Mouse (Mus musculus) embryonic facial prominence, embryonic 13.5 days (tissue): ENCODE results near the gene Sh3gl3. TPM values are rescaled to one million over a fixed set of nuclear protein-coding genes. Genes with fewer than 3 reads are reported as not detected.

ENCODE experiments used
- ATAC-seq: fragments of 200-750 bp; cut with Nextera tagmentation; 2 replicates; pipeline ENCODE4 v1.8.0; 2017; ENCODE audit warnings: low read depth; ENCODE audit not compliant: insufficient number of reproducible peaks, insufficient read depth, low FRiP score, low TSS enrichment
- H3K27ac ChIP-seq: fragments of 300-500 bp; sonication (generic); 2 replicates; pipeline ENCODE4 v1.5.1; 2015; ENCODE audit warnings: moderate library complexity, mild to moderate bottlenecking, inconsistent platforms
- H3K27me3 ChIP-seq: fragments of 300-500 bp; sonication (generic); 2 replicates; pipeline ENCODE4 v1.6.1; 2015; ENCODE audit warnings: mild to moderate bottlenecking, inconsistent platforms
- H3K36me3 ChIP-seq: fragments of 300-500 bp; sonication (generic); 2 replicates; pipeline ENCODE4 v1.6.1; 2015; ENCODE audit warnings: mild to moderate bottlenecking, inconsistent platforms
- H3K4me1 ChIP-seq: fragments of 300-500 bp; sonication (generic); 2 replicates; pipeline ENCODE4 v1.6.1; 2015; ENCODE audit warnings: inconsistent platforms
- H3K4me2 ChIP-seq: fragments of 300-500 bp; sonication (generic); 2 replicates; pipeline ENCODE4 v1.6.1; 2015; ENCODE audit warnings: moderate library complexity, mild to moderate bottlenecking, inconsistent platforms
- H3K4me3 ChIP-seq: fragments of 300-500 bp; sonication (generic); 2 replicates; pipeline ENCODE4 v1.5.1; 2015; ENCODE audit warnings: mild to moderate bottlenecking, inconsistent platforms
- H3K9ac ChIP-seq: fragments of 300-500 bp; sonication (generic); 2 replicates; pipeline ENCODE4 v1.6.1; 2015; ENCODE audit warnings: mild to moderate bottlenecking, inconsistent platforms
- H3K9me3 ChIP-seq: fragments of 300-500 bp; sonication (generic); 2 replicates; pipeline ENCODE4 v1.6.1; 2016; ENCODE audit warnings: inconsistent platforms
- WGBS: fragments of 180-500 bp; shearing (Covaris S2); methylation state at CpG from one replicate; pipeline ENCODE4 v1.1.7; 2015; ENCODE audit warnings: mixed read lengths; 5-methylcytosine and 5-hydroxymethylcytosine counted together
- polyA plus RNA-seq: library from polyadenylated mRNA; unstranded; fragments of >200 nt; fragmentation: Nextera tagmentation; extraction: Ambion mirVana; gene quantifications from 2 replicates; pipeline ENCODE4 v1.2.1, GENCODE M21; 2015

Sh3gl3 gene
- polyA plus RNA-seq, 1 experiment from 2014 or later, result 31.3 TPM

- Histone ChIP-seq H3K4me1 (peaks cover 28% of the 10 kb centered on the region), H3K4me3 (no peak overlapping the region), H3K36me3 (no peaks in the 10 kb centered on the region), H3K4me2 (no peak overlapping the region), H3K27me3 (no peaks in the 10 kb centered on the region), H3K27ac (peak overlapping the region; percentile 22; the same call in 1 of the 2 replicates), H3K9ac (no peak overlapping the region), H3K9me3 (no peaks in the 10 kb centered on the region)
- 47% methylated on average over 7 of the region's 7 CpGs for WGBS
- no peak for ATAC-seq
Measured at GRCm38 (mm10) chr7:82203111-82203510, 29.5 kb downstream of the Sh3gl3 start.

DNA sequence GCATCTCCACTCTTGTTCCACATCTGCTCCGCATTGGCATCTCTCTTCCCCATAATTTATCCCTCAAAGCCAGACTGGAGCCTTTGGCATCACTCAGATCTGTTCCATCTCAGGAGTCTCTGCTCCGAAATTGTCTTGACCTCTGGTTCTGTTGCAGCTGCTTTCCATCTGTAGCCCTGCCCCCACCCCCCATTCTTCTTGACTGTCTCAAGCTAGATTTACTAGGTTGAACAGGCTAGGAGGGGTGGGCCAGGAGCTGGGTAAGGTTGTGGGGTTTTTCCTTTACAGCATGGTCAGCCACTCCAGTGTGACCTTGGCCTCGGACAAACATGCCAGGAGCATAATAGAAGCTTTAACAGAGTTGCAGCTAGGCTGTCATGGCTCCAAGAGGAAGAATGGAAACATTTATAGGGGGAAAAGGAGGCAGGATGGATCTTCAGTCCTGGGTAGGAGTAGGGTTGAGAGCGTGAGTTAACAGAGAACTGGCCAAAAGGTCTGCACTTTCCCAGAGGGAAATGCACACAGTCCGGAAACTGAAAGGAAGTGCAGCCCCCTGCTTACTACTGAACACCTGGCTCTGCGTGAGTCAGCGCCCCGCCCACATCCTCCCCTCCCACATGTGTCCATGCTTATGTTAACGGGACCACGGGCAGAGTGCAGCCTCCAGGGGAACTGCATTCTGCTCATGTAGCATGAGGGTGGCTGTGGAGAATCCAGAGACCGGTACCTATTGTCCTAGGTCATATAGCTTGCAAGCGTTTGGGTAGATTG, 30.6 kb downstream of the Sh3gl3 start:
- Histone ChIP-seq H3K4me3 (no peak overlapping the region), H3K4me2 (peak overlapping the region; percentile 18; the same call in 1 of the 2 replicates), H3K36me3 (no peaks in the 10 kb centered on the region), H3K9me3 (no peaks in the 10 kb centered on the region), H3K9ac (no peak overlapping the region), H3K27ac (peak overlapping the region; percentile 64), H3K4me1 (peaks cover 24% of the 10 kb centered on the region), H3K27me3 (no peaks in the 10 kb centered on the region)
- ATAC-seq, result no peak; the same call in 1 of the 2 replicates
- 35% methylated on average over 12 of the region's 12 CpGs for whole genome bisulfite sequencing

DNA sequence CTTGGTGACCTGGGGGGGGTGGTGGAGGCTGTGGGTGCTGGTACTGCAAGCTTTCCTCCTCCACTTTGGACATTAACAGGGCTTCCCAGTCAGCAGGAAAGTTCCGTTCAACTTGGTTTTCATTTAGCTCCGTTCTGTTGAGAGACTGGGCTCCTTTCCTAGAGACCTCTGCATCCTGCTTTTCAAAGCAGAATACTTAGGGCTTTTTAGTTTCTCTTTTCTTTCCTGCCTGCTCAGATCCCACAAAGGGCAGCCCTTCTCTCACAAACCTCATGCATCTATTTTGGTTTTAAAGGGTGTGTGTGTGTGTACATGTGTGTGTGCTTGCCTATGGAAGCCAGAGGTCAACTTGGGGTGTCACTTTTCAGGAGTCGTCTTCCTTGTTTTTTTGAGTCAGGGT, 31.3 kb downstream of the Sh3gl3 start:
- Histone ChIP-seq H3K4me3 (no peak overlapping the region), H3K4me1 (peaks cover 24% of the 10 kb centered on the region), H3K4me2 (no peak overlapping the region), H3K9me3 (no peaks in the 10 kb centered on the region), H3K27me3 (no peaks in the 10 kb centered on the region), H3K27ac (0 out of 2 replicates have a peak overlapping the region, but pooled peaks have one; percentile 64), H3K36me3 (no peaks in the 10 kb centered on the region), H3K9ac (no peak overlapping the region)
- ATAC-seq, result no peak
- 77% methylated on average over 3 of the region's 3 CpGs for WGBS

DNA sequence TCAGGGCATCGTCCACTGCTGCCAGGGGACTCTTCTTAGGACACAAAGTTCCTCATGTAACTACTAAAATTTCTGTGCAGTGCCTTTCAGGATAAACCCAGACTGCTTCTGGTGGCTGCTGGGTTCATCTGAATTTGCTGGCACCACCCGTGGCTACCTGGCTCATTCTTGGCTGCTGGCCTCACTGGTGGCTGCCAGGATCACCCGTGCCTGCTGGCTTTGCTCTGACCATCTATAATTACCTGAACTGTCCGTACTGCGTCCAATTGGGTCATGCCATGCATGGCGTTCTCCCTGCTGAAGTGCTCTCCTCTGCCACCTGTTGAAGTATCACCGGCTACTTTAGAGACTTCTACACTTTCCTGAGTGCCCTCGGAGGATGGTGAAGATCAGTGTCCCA, 33.1 kb downstream of the Sh3gl3 start:
- H3K4me1 ChIP-seq, result peaks cover 24% of the 10 kb centered on the region
- H3K27ac ChIP-seq, result no peak overlapping the region
- no peak for ATAC-seq
- WGBS, result 90% methylated on average over 8 of the region's 8 CpGs
- no peak overlapping the region for H3K4me3 ChIP-seq
- no peak overlapping the region for H3K9ac ChIP-seq
- H3K36me3 ChIP-seq, result no peaks in the 10 kb centered on the region
- no peaks in the 10 kb centered on the region for H3K27me3 ChIP-seq
- no peak overlapping the region for H3K4me2 ChIP-seq
- H3K9me3 ChIP-seq, result no peaks in the 10 kb centered on the region

DNA sequence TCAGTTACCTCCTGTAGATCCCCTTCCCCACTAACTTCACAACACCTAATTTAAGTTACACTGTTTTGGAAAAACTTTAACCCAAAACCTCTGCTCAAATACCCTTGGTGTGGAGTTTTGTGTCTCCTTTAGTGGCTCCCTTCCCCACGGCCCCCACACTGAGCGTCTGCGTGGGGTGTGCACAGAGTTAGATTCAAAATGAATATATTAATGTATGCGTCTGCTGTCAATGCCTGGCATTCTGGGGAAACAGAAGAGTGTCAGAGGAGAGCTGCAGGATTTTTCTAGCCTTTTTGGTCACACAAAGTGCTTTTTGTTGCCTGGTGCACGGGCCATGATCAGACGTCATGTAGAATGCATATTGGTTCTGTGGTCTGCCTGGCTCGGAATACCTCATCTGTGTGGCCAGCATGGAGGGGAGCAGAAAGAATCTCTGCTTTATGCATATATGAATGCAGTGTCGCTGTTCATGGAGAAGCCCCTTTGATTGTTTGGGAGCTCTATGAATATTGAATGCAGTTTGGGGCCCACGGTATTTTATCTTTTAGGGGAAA, 47.8 kb downstream of the Sh3gl3 start:
- H3K27ac ChIP-seq, result no peak overlapping the region
- H3K27me3 ChIP-seq, result peaks cover 4% of the 10 kb centered on the region; the same call in 1 of the 2 replicates
- no peak overlapping the region for H3K4me3 ChIP-seq
- no peaks in the 10 kb centered on the region for H3K9me3 ChIP-seq
- H3K9ac ChIP-seq, result no peak overlapping the region
- WGBS, result 76% methylated on average over 9 of the region's 9 CpGs
- no peak for ATAC-seq
- no peak overlapping the region for H3K4me2 ChIP-seq
- H3K36me3 ChIP-seq, result no peaks in the 10 kb centered on the region
- peaks cover 15% of the 10 kb centered on the region; the same call in 1 of the 2 replicates for H3K4me1 ChIP-seq

DNA sequence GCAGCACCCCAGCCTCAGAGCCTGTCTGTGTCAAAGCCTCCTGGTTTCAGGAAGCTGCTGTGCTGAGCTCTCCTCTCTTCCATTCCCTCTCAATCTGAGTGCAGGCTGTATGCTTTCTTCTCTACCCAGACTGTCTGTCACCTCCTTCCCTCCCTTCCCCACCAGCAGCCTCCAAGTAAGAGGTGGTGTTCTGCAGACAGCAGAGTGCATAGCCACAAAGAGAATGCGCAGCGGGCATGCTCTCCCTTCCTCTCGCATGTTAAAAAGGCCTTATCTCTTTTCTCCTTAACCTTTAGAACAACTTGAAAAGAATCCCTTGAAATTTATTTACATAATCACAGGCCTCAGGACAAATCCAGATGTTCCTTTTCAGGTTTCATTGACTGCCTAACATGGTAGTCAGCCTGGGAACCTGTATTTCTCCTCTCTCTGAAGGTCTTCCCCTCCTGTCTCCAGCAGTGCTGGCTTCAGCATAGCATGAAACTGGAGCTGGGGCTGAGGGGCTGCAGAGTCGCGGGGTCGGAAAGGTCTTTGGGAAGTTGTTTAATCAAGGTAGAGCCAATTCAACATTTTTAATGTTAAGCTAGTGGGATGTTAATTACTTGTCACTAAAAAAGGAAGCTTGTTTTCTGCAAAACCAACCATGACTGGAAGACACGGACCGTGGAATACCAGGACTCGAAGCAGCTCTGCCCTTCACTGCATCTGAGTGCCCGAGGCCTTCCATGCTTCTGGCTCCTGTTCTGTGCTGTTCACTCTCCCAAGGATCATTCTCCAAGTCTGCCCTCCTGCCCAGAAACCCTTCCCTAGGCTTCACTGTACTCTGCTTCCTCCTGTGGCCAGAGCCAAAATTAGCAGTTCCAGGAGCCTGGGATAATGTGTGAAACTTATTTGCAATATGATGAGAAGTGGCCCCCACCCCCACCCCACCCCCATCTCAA, 50.5 kb downstream of the Sh3gl3 start:
- H3K27me3 ChIP-seq, result peaks cover 4% of the 10 kb centered on the region; the same call in 1 of the 2 replicates

GRCm38 (mm10) chr7:82233201-82233600, 59.6 kb downstream of the Sh3gl3 start:
- no peak overlapping the region for H3K27ac ChIP-seq
- WGBS, result 60% methylated on average over 7 of the region's 7 CpGs
- no peaks in the 10 kb centered on the region for H3K9me3 ChIP-seq
- H3K27me3 ChIP-seq, result no peaks in the 10 kb centered on the region
- H3K9ac ChIP-seq, result no peak overlapping the region
- H3K4me3 ChIP-seq, result no peak overlapping the region
- H3K36me3 ChIP-seq, result no peaks in the 10 kb centered on the region
- H3K4me1 ChIP-seq, result peaks cover 23% of the 10 kb centered on the region
- ATAC-seq, result no peak
- no peak overlapping the region for H3K4me2 ChIP-seq

More for the DNA sequence above, 50.5 kb downstream of the Sh3gl3 start:
- Histone ChIP-seq H3K4me2 (no peak overlapping the region), H3K9me3 (no peaks in the 10 kb centered on the region), H3K9ac (no peak overlapping the region), H3K36me3 (no peaks in the 10 kb centered on the region), H3K4me1 (peaks cover 15% of the 10 kb centered on the region; the same call in 1 of the 2 replicates), H3K27ac (no peak overlapping the region), H3K4me3 (no peak overlapping the region)
- 15% methylated on average over 10 of the region's 10 CpGs for WGBS
- no peak for ATAC-seq

- Histone ChIP-seq H3K36me3 (no peaks in the 10 kb centered on the region), H3K4me3 (no peak overlapping the region), H3K4me2 (no peak overlapping the region), H3K27me3 (no peaks in the 10 kb centered on the region), H3K9ac (no peak overlapping the region), H3K27ac (no peak overlapping the region), H3K4me1 (peaks cover 23% of the 10 kb centered on the region), H3K9me3 (no peaks in the 10 kb centered on the region)
- ATAC-seq, result no peak
- WGBS, result 35% methylated on average over 11 of the region's 11 CpGs
Measured at GRCm38 (mm10) chr7:82234010-82234897, 60.6 kb downstream of the Sh3gl3 start.

DNA sequence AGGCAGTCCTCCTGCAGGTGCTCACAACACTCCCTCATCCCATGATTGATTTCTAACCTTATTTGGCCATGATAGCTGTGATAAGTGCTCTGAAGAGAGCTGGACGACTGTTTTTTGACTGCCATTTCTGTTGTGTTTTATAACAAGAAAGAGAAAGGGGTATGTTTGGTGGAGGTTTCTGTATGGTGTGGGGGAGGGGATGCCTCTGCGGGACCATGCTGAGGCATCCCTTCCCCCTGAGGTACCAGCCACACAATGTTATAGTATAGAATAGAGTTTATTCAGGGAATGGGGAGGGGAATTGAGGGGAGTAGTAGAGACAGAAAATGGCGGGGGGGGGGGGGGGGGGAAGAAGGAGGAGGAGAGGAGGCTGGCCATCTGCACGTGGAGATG, 61.3 kb downstream of the Sh3gl3 start:
- H3K4me3 ChIP-seq, result no peak overlapping the region
- no peak overlapping the region for H3K27ac ChIP-seq
- no peak for ATAC-seq
- no peak overlapping the region for H3K4me2 ChIP-seq
- no peaks in the 10 kb centered on the region for H3K9me3 ChIP-seq
- H3K36me3 ChIP-seq, result no peaks in the 10 kb centered on the region
- no peaks in the 10 kb centered on the region for H3K27me3 ChIP-seq
- WGBS, result 43% methylated on average over 3 of the region's 4 CpGs
- peaks cover 26% of the 10 kb centered on the region for H3K4me1 ChIP-seq
- no peak overlapping the region for H3K9ac ChIP-seq

- Histone ChIP-seq H3K27ac (no peak overlapping the region), H3K9ac (no peak overlapping the region), H3K4me3 (no peak overlapping the region), H3K4me1 (peaks cover 31% of the 10 kb centered on the region), H3K27me3 (no peaks in the 10 kb centered on the region), H3K9me3 (no peaks in the 10 kb centered on the region), H3K4me2 (no peak overlapping the region), H3K36me3 (no peaks in the 10 kb centered on the region)
- no peak for ATAC-seq
- WGBS, result 67% methylated on average over 9 of the region's 9 CpGs
Measured at GRCm38 (mm10) chr7:82235486-82235885, 61.8 kb downstream of the Sh3gl3 start.
